1 mouse cellular context compared by ENCODE assay signal in the genomic region with DNA sequence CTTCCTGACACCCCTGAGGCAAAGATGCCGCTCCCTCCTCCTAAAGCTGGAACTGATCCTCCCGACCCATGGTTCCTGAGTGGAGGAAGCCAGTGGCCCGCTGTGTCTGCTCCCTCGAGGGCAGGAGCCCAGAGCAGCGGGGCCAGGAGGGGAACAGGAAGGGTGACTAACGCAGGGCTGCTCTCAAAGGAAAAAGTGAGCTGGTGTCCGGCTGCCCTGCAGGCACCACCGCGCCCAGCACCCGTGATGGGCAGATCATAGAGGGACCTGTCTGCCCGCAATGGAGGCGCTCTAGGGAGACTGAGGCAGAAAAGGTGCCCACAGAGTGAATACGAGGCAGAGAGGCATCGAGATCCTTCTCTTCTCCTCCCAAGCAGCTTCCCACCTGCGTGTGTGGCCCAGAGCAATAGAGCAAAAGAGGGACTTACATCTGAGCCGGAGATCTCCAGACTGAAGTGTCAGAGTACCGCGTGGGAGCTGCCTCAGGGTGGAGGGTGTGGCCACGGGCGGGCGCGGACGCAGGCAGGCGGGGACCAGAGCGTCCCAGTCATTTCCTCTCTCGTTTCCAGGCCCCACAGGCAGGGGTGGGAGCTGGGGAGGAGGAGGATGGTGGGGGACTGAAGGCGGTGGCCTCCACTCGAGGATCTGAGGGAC.
TF ChIP-seq lines count a peak whose summit lies in the region.

No protein-coding gene starts in this region.

TF ChIP-seq in MEL, 35 proteins besides CTCF, POLR2A, EP300 and RAD21:
- TF ChIP-seq KAT2A (conservative IDR thresholded peaks at IDR 0.05; ENCODE audit: low read depth, low read length) (no peak), SIN3A (IDR thresholded peaks at IDR 0.05; ENCODE audit: low read length) (peak; percentile 30; the same call in 1 of the 2 replicates), MXI1 (IDR thresholded peaks at IDR 0.05; ENCODE audit: low read depth, low read length) (0 out of 2 replicates have a peak, but pooled peaks have one; percentile 34)
